Comparison of ENCODE assay signal across 18 mouse cellular contexts in genomic region chr3:78947183-78947582, GRCm38 (mm10).
DNase-seq lines count a peak whose midpoint lies in the region; ATAC-seq lines count a peak whose summit lies in the region.
"Had no signal": no experiment of that assay in that cellular context is flagged by ENCODE, and none has a peak within 500 bp of the region (broad histone marks: within the 10 kb centered on the region; RNA-seq: fewer than 3 reads in every experiment).

No protein-coding gene starts in this region.

- ATAC-seq in common myeloid progenitor, adult 5-6 weeks (replicated peaks; ENCODE audit: low read depth, poor library complexity, severe bottlenecking), result peak; percentile 31; the same call in 1 of the 2 replicates
- peak; percentile 53 for ATAC-seq in megakaryocyte-erythroid progenitor cell, adult 5-6 weeks (replicated peaks; ENCODE audit: low FRiP score, low TSS enrichment, poor library complexity, severe bottlenecking)
- ATAC-seq: activated CD4-positive, CD25-positive, alpha-beta regulatory T cell, adult 4 months; forebrain, embryonic 15.5 days; hindbrain, postnatal 0 days; inflammation-experienced regulatory T-cells, adult 6 months; intestine, embryonic 16.5 days had no signal

- DNase-seq in 416B (ENCODE audit: low read depth), result peak; percentile 87
- DNase-seq in CD4-positive helper T cell, adult 2 months (ENCODE audit: low read depth, low spot score), result peak; percentile 36
- no peak for DNase-seq in adrenal gland, postnatal 36 days
- no peak for DNase-seq in thymus, postnatal 36 days
- DNase-seq: adrenal gland, adult 8-10 months; adrenal gland, postnatal 25 days; cerebellum, adult 18-20 months; cerebellum, adult 9-10 months; cerebellum, postnatal 14 days; embryo, embryonic 11 days; gastrocnemius, postnatal 25 days had no signal

Comparison
In these comparisons a context has a peak if more than half of its experiments do, and no peak if none do; other contexts are left out.
1. DNase-seq: peak in 416B (single experiment) and CD4-positive helper T cell, adult 2 months (single experiment); none in adrenal gland, postnatal 36 days (0 of 2) and thymus, postnatal 36 days (0 of 2).